Mouse (Mus musculus): ENCODE results near the gene Glce. TPM values are rescaled to one million over a fixed set of nuclear protein-coding genes. Genes with fewer than 3 reads are reported as not detected.

The Glce gene
- polyA plus RNA-seq, 1 experiment from 2014 or later = 9.6 TPM

DNA sequence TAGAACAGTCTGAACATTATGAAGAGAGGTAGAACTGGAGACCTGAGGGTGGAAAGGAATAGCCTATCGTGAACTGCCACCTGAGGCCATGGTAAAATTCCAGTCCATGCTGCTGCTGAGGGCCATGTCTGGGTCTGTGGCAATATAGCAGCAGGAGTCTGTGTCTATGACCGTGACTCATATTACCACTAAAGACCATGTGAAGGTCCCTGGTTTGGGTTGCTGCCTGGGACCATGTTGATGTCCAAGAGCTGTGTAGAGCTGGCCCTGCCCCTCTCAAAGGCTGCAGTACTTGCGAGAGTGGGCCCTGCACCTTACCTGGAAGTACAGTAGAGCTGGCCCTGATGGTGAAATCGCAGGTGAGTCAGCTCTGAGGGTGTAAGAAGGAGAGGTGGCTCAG, 37.6 kb downstream of the Glce start:
- no peak overlapping the region for H3K9ac ChIP-seq (ENCODE audit: low read length)
- WGBS = 93% methylated on average over 4 of the region's 4 CpGs
- 0 out of 2 replicates have a peak, but pooled peaks cover 4% of the 10 kb centered on the region for H3K36me3 ChIP-seq (ENCODE audit: control insufficient read depth, insufficient read depth, low read length)
- no peak for ATAC-seq (ENCODE audit: insufficient number of reproducible peaks, insufficient read depth, low FRiP score, low read depth)
- H3K4me2 ChIP-seq (ENCODE audit: low read length) = no peak overlapping the region
- H3K4me1 ChIP-seq (ENCODE audit: control insufficient read depth in 2 of 2, insufficient read depth in 2 of 2, low read length in 2 of 2) = no peaks in the 10 kb centered on the region
- no peaks in the 10 kb centered on the region for H3K9me3 ChIP-seq (ENCODE audit: control insufficient read depth, low read length)
- no peaks in the 10 kb centered on the region for H3K27me3 ChIP-seq (ENCODE audit: control insufficient read depth, insufficient read depth, low read length)
- no peak overlapping the region for H3K27ac ChIP-seq (replicated peaks in 1 of 2; ENCODE audit: control insufficient read depth in 1 of 2, insufficient read depth in 1 of 2, low read depth in 2 of 2, low read length in 2 of 2)
- no peak overlapping the region for H3K4me3 ChIP-seq (ENCODE audit: control insufficient read depth in 1 of 2, insufficient read depth in 1 of 2, low read depth in 1 of 2, low read length in 2 of 2)

DNA sequence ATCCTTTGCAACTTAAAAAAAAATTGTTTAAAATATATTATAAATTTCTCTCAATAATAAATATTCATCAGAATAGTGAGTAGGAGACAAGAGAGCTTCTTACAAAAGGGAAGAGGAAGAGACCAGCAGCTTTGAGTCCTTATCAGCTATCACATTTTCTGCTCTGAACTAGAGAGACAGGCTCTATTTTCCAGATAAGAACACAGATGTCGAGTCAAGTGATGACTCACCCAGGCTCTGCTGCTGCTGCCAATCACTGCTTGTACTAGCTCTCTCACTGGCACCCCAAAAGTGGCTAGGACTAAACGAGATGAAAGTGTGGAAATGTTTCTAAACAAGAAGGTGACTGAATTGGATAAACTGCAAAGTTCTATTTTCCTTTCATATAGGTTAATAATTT, 39.5 kb downstream of the Glce start:
- H3K4me3 ChIP-seq (ENCODE audit: control insufficient read depth in 1 of 2, insufficient read depth in 1 of 2, low read depth in 1 of 2, low read length in 2 of 2) = no peak overlapping the region
- no peak overlapping the region for H3K4me2 ChIP-seq (ENCODE audit: low read length)
- WGBS = 1% methylated on average over 2 of the region's 2 CpGs
- no peaks in the 10 kb centered on the region for H3K9me3 ChIP-seq (ENCODE audit: control insufficient read depth, low read length)
- H3K36me3 ChIP-seq (ENCODE audit: control insufficient read depth, insufficient read depth, low read length) = 0 out of 2 replicates have a peak, but pooled peaks cover 4% of the 10 kb centered on the region
- no peak overlapping the region for H3K9ac ChIP-seq (ENCODE audit: low read length)
- no peaks in the 10 kb centered on the region for H3K27me3 ChIP-seq (ENCODE audit: control insufficient read depth, insufficient read depth, low read length)
- no peak for ATAC-seq (ENCODE audit: insufficient number of reproducible peaks, insufficient read depth, low FRiP score, low read depth)
- H3K27ac ChIP-seq (replicated peaks in 1 of 2; ENCODE audit: control insufficient read depth in 1 of 2, insufficient read depth in 1 of 2, low read depth in 2 of 2, low read length in 2 of 2) = no peak overlapping the region
- no peaks in the 10 kb centered on the region for H3K4me1 ChIP-seq (ENCODE audit: control insufficient read depth in 2 of 2, insufficient read depth in 2 of 2, low read length in 2 of 2)

DNA sequence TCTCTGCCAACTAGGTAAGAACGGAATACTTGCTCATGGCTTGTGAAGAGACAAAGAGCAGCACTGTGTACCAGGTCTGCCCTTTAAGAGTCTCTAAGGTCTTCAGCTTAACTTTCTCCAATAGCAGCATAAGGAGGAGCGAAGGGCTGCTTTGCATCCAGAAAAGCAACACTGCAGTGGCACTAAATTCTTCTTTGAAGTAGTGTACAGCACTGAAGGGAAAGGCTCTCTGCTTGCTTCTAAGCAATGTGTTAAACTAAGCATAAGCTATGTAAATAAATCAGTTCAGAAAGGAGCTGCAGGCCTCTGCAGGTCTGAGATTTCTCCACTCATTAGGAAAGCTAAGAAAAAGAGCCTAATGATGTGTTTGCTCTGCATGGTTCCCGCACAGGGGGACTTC, 40.9 kb downstream of the Glce start:
- 74% methylated on average over 3 of the region's 3 CpGs for WGBS
- H3K27ac ChIP-seq (replicated peaks in 1 of 2; ENCODE audit: control insufficient read depth in 1 of 2, insufficient read depth in 1 of 2, low read depth in 2 of 2, low read length in 2 of 2) = no peak overlapping the region
- no peaks in the 10 kb centered on the region for H3K9me3 ChIP-seq (ENCODE audit: control insufficient read depth, low read length)

DNA sequence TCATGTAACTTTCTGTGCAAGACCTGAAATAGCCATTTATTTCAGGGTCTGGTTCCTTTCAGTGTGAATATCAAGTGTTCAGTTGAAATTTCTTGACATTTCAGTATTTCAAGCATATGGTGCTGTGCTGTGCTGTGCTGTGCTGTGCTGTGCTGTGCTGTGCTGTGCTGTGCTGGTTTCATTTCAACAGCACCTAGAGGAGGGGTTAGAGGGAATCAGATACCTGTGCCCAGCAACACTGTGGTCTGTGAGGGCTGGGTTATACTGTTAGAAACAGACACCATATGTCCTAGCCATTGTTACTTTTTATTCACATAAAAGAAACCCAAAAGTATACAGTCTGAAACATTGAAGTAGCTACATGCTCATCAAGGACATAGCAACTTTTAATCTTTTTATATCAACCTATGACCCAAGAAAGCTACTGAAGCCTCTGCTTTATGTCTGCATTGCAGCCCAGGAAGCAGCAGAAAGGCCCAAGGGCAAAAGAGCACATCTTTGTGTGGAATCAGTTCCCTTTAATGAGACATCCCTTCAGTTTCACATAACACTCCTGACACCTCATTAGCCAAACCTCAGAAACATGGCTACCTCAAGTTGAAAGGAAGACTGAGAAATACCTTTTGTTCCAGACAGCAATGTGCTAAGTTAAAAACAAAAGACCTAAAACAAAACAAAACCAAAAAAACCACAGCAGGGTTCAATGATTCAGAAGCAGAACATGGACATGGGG, 42.3 kb downstream of the Glce start:
- no peak overlapping the region for H3K9ac ChIP-seq (ENCODE audit: low read length)
- H3K9me3 ChIP-seq (ENCODE audit: control insufficient read depth, low read length) = no peaks in the 10 kb centered on the region
- H3K4me2 ChIP-seq (ENCODE audit: low read length) = no peak overlapping the region
- no peak overlapping the region for H3K27ac ChIP-seq (replicated peaks in 1 of 2; ENCODE audit: control insufficient read depth in 1 of 2, insufficient read depth in 1 of 2, low read depth in 2 of 2, low read length in 2 of 2)
- H3K36me3 ChIP-seq (ENCODE audit: control insufficient read depth, insufficient read depth, low read length) = 0 out of 2 replicates have a peak, but pooled peaks cover 3% of the 10 kb centered on the region
- no peaks in the 10 kb centered on the region for H3K27me3 ChIP-seq (ENCODE audit: control insufficient read depth, insufficient read depth, low read length)
- no peak overlapping the region for H3K4me3 ChIP-seq (ENCODE audit: control insufficient read depth in 1 of 2, insufficient read depth in 1 of 2, low read depth in 1 of 2, low read length in 2 of 2)
- H3K4me1 ChIP-seq (ENCODE audit: control insufficient read depth in 2 of 2, insufficient read depth in 2 of 2, low read length in 2 of 2) = no peaks in the 10 kb centered on the region
- no peak for ATAC-seq (ENCODE audit: insufficient number of reproducible peaks, insufficient read depth, low FRiP score, low read depth)

More for the DNA sequence above, 40.9 kb downstream of the Glce start:
- Histone ChIP-seq H3K4me3 (ENCODE audit: control insufficient read depth in 1 of 2, insufficient read depth in 1 of 2, low read depth in 1 of 2, low read length in 2 of 2) (no peak overlapping the region), H3K4me2 (ENCODE audit: low read length) (no peak overlapping the region), H3K9ac (ENCODE audit: low read length) (no peak overlapping the region), H3K36me3 (ENCODE audit: control insufficient read depth, insufficient read depth, low read length) (0 out of 2 replicates have a peak, but pooled peaks cover 4% of the 10 kb centered on the region), H3K27me3 (ENCODE audit: control insufficient read depth, insufficient read depth, low read length) (no peaks in the 10 kb centered on the region), H3K4me1 (ENCODE audit: control insufficient read depth in 2 of 2, insufficient read depth in 2 of 2, low read length in 2 of 2) (no peaks in the 10 kb centered on the region)
- ATAC-seq (ENCODE audit: insufficient number of reproducible peaks, insufficient read depth, low FRiP score, low read depth) = no peak

DNA sequence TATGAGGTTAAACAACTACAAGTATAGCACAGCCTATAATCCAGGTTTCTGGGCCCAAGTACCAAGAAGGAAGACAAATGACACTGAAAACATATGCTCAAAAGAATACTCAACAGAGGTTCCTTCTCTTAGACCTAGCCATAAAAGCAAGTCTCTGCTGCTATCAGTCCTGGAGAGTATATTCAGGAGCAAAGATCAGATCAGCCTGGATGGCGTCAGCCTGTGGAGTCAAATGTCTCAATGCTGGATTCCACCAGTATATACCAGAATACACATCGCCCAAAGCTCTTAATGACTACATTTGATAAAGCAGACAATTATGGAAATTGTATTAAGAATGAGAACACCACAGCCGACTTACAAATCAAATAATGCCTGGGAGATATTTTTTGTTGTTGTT, 60.2 kb downstream of the Glce start:
- H3K9ac ChIP-seq (ENCODE audit: low read length) = no peak overlapping the region
- WGBS = 90% methylated on average over 3 of the region's 3 CpGs
- no peak overlapping the region for H3K27ac ChIP-seq (replicated peaks in 1 of 2; ENCODE audit: control insufficient read depth in 1 of 2, insufficient read depth in 1 of 2, low read depth in 2 of 2, low read length in 2 of 2)
- ATAC-seq (ENCODE audit: insufficient number of reproducible peaks, insufficient read depth, low FRiP score, low read depth) = no peak
- H3K27me3 ChIP-seq (ENCODE audit: control insufficient read depth, insufficient read depth, low read length) = no peaks in the 10 kb centered on the region
- no peaks in the 10 kb centered on the region for H3K36me3 ChIP-seq (ENCODE audit: control insufficient read depth, insufficient read depth, low read length)
- no peaks in the 10 kb centered on the region for H3K9me3 ChIP-seq (ENCODE audit: control insufficient read depth, low read length)
- peaks cover 5% of the 10 kb centered on the region in 2 experiments; a peak in 3 of 4 replicates for H3K4me1 ChIP-seq (ENCODE audit: control insufficient read depth in 2 of 2, insufficient read depth in 2 of 2, low read length in 2 of 2)
- no peak overlapping the region for H3K4me2 ChIP-seq (ENCODE audit: low read length)
- H3K4me3 ChIP-seq (ENCODE audit: control insufficient read depth in 1 of 2, insufficient read depth in 1 of 2, low read depth in 1 of 2, low read length in 2 of 2) = no peak overlapping the region

DNA sequence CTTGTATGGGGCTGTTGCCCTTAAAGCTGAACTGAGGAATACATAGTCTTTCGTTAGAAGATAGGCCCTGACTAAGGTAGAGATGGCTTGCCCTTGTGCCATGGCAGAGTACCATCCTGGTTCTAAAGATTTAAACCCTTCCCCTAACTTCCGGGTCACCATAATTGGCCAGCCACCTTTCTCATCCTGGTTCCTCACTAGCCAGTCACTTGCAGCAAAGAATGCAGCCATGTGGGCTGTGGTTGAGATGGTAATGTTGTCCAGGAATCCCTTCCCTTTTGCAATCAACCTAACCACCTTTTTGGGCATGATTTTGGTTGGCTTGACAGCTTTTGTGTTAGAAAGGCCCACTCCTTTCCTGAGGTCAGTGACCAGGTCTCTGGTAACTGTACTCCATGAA, 62.0 kb downstream of the Glce start:
- ATAC-seq (ENCODE audit: insufficient number of reproducible peaks, insufficient read depth, low FRiP score, low read depth) = no peak
- Histone ChIP-seq H3K9me3 (ENCODE audit: control insufficient read depth, low read length) (no peaks in the 10 kb centered on the region), H3K9ac (ENCODE audit: low read length) (no peak overlapping the region), H3K4me2 (ENCODE audit: low read length) (no peak overlapping the region), H3K27ac (replicated peaks in 1 of 2; ENCODE audit: control insufficient read depth in 1 of 2, insufficient read depth in 1 of 2, low read depth in 2 of 2, low read length in 2 of 2) (no peak overlapping the region), H3K4me3 (ENCODE audit: control insufficient read depth in 1 of 2, insufficient read depth in 1 of 2, low read depth in 1 of 2, low read length in 2 of 2) (no peak overlapping the region), H3K36me3 (ENCODE audit: control insufficient read depth, insufficient read depth, low read length) (no peaks in the 10 kb centered on the region), H3K27me3 (ENCODE audit: control insufficient read depth, insufficient read depth, low read length) (no peaks in the 10 kb centered on the region), H3K4me1 (ENCODE audit: control insufficient read depth in 2 of 2, insufficient read depth in 2 of 2, low read length in 2 of 2) (peaks cover 5% of the 10 kb centered on the region in 2 experiments; a peak in 3 of 4 replicates)
- 85% methylated on average over 2 of the region's 2 CpGs for WGBS

DNA sequence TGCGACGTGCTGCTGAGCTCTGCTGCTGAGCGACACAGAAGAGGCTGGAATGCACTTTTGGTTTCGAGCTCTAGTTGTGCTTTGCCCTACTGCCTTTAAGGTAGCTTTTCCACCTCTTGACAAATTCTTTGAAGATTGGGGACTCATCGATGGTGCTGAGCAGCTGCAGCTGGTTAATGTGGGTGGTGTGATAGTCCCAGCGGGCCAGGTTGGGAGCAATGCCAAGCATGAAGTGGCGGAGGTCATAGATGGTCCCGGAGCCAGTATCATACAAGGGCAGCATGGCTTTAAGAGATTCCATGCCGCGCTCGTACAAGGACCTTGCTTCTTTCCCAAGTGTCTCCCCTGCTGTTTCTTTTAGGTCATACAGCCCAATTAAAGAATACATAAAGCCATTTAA, 62.5 kb downstream of the Glce start:
- ATAC-seq (ENCODE audit: insufficient number of reproducible peaks, insufficient read depth, low FRiP score, low read depth) = no peak
- no peak overlapping the region for H3K9ac ChIP-seq (ENCODE audit: low read length)
- 56% methylated on average over 11 of the region's 11 CpGs for WGBS
- H3K27me3 ChIP-seq (ENCODE audit: control insufficient read depth, insufficient read depth, low read length) = no peaks in the 10 kb centered on the region
- H3K4me1 ChIP-seq (ENCODE audit: control insufficient read depth in 2 of 2, insufficient read depth in 2 of 2, low read length in 2 of 2) = peaks cover 5% of the 10 kb centered on the region in 2 experiments; a peak in 3 of 4 replicates
- peak overlapping the region; percentile 2; the same call in 1 of the 2 replicates for H3K4me2 ChIP-seq (ENCODE audit: low read length)
- no peak overlapping the region for H3K4me3 ChIP-seq (ENCODE audit: control insufficient read depth in 1 of 2, insufficient read depth in 1 of 2, low read depth in 1 of 2, low read length in 2 of 2)
- H3K36me3 ChIP-seq (ENCODE audit: control insufficient read depth, insufficient read depth, low read length) = no peaks in the 10 kb centered on the region
- H3K9me3 ChIP-seq (ENCODE audit: control insufficient read depth, low read length) = no peaks in the 10 kb centered on the region
- H3K27ac ChIP-seq (replicated peaks in 1 of 2; ENCODE audit: control insufficient read depth in 1 of 2, insufficient read depth in 1 of 2, low read depth in 2 of 2, low read length in 2 of 2) = no peak overlapping the region
